Mouse (Mus musculus): ENCODE measurements around the gene Nat8f4. TPM values are rescaled to one million over a fixed set of nuclear protein-coding genes. Genes with fewer than 3 reads are reported as not detected.
"Not testable (repeated sequence)": the region's sequence is repeated elsewhere in the genome, so short reads cannot be mapped to it uniquely, and the experiment has no call there.

Gene Nat8f4
- 0.31 TPM for polyA plus RNA-seq (2012; fragmentation: generic; extraction: Trizol)

DNA sequence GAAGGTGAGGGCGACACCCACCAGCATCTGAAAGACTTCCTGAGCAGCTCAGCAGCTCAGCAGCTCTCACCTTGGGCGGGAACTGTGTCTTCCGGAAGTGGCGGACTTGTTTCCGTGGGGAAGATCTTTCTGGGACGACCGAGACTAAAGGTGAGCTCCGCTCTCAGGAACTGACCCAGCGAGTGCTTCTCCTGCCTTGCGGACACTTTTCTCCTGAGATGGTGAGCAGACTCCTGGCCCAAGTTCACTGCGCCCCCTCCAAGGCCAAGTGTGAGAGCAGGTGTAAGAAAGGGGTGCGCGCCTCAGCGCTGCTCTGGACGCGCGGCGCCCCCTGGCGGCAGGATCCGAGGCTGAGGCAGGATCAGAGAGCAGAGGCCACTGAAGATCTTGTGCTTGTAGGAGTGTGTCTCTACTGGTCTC, at the start of gene Nat8f4:
Nat8f4 (minus strand) TSS at position 243 of the 420 bp plus-strand sequence.
- not testable (repeated sequence) for H3K4me3 ChIP-seq; H3K4me2 ChIP-seq (ENCODE audit: low read depth); H3K79me2 ChIP-seq (ENCODE audit: control insufficient read depth, insufficient read depth); H3ac ChIP-seq (ENCODE audit: control insufficient read depth, insufficient read length); H3K36me3 ChIP-seq (ENCODE audit: control insufficient read depth, insufficient read depth)
- H3K27me3 ChIP-seq (ENCODE audit: control insufficient read depth, insufficient read depth, insufficient read length), result peaks cover 21% of the 10 kb centered on the region

DNA sequence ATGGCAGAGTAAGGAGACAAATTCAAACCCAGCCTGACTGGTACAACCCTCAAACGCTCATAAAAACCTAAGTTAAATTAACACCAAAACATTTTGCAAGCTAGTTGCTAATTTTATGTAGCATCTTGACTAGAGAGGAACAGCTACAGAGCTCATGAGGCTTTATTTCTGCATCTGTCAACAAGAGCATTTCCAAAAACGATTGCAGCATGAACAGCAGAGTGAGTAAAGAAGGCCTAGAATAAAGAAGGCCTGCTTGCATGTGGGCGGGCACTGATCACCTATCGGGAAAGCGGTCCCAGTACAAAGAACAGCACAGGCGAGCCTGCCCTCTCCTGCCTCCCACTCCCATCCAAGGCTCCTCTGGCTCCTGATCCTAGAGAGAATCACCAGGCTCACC, 43.9 kb upstream of the Nat8f4 start:
- H3K27me3 ChIP-seq (ENCODE audit: control insufficient read depth, insufficient read depth, insufficient read length), result no peaks in the 10 kb centered on the region
- no peak overlapping the region for H3K4me3 ChIP-seq
- H3K4me2 ChIP-seq (ENCODE audit: low read depth), result no peak overlapping the region
- TF ChIP-seq POLR2AphosphoS2 (IDR thresholded peaks at IDR 0.05; ENCODE audit: insufficient read length, low read depth), result no peak
- TF ChIP-seq MYOD1 (IDR thresholded peaks at IDR 0.05; ENCODE audit: control insufficient read depth in 1 of 3, insufficient read length in 2 of 3, low read depth in 2 of 3), result no peak
- no peak for TF ChIP-seq TCF3 (IDR thresholded peaks at IDR 0.05; ENCODE audit: insufficient read length, low read depth)
- TF ChIP-seq TCF12 (IDR thresholded peaks at IDR 0.05; ENCODE audit: insufficient read depth, poor library complexity, severe bottlenecking), result no peak
- TF ChIP-seq MAX (IDR thresholded peaks at IDR 0.05; ENCODE audit: low read depth), result no peak
- TF ChIP-seq E2F4 (IDR thresholded peaks at IDR 0.05; ENCODE audit: insufficient read depth), result no peak
- no peak for TF ChIP-seq MYOG (IDR thresholded peaks at IDR 0.05; ENCODE audit: control insufficient read depth in 1 of 3, insufficient read depth in 1 of 3, insufficient read length in 2 of 3, low read depth in 2 of 3)
- no peak for TF ChIP-seq SRF (IDR thresholded peaks at IDR 0.05; ENCODE audit: control insufficient read depth, insufficient read length, low read depth)
- peaks cover 76% of the 10 kb centered on the region for H3K36me3 ChIP-seq (ENCODE audit: control insufficient read depth, insufficient read depth)
- no peak overlapping the region for H3ac ChIP-seq (ENCODE audit: control insufficient read depth, insufficient read length)
- H3K79me2 ChIP-seq (ENCODE audit: control insufficient read depth, insufficient read depth), result peaks cover 11% of the 10 kb centered on the region

DNA sequence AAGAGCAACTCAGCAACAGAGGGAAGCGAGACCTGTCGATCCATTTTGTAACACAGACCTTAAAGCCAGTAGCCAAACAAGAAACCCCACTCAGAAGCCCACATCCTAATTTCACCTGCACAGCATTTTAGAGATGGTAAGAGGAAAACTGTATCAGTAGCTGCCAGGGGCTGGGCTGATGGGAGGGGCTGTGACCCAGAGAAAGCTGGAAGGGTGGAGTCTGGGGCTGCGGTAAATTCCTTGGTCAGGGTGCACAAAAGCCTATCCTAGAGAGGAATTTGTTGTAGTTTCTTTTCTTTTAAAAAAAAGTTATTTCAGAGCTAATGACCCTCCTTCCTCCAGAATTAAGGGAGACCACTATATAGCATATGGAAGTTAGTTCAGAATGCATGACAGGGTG, 37.8 kb upstream of the Nat8f4 start:
- TF ChIP-seq E2F4 (IDR thresholded peaks at IDR 0.05; ENCODE audit: insufficient read depth) (no peak), USF1 (IDR thresholded peaks at IDR 0.05; ENCODE audit: low read depth) (no peak), SRF (IDR thresholded peaks at IDR 0.05; ENCODE audit: control insufficient read depth, insufficient read length, low read depth) (no peak), POLR2A (IDR thresholded peaks at IDR 0.05; ENCODE audit: insufficient read length, low read depth) (no peak), MYOG (IDR thresholded peaks at IDR 0.05; ENCODE audit: control insufficient read depth in 1 of 3, insufficient read depth in 1 of 3, insufficient read length in 2 of 3, low read depth in 2 of 3) (no peak), TCF12 (IDR thresholded peaks at IDR 0.05; ENCODE audit: insufficient read depth, poor library complexity, severe bottlenecking) (no peak), CEBPB (IDR thresholded peaks at IDR 0.05; ENCODE audit: insufficient read depth, poor library complexity, severe bottlenecking) (no peak), POLR2AphosphoS2 (IDR thresholded peaks at IDR 0.05; ENCODE audit: insufficient read length, low read depth) (no peak), TCF3 (IDR thresholded peaks at IDR 0.05; ENCODE audit: insufficient read length, low read depth) (no peak), MYOD1 (IDR thresholded peaks at IDR 0.05; ENCODE audit: control insufficient read depth in 1 of 3, insufficient read length in 2 of 3, low read depth in 2 of 3) (no peak), MAX (IDR thresholded peaks at IDR 0.05; ENCODE audit: low read depth) (no peak)
- Histone ChIP-seq H3K4me2 (ENCODE audit: low read depth) (no peak overlapping the region), H3K36me3 (ENCODE audit: control insufficient read depth, insufficient read depth) (peaks cover 34% of the 10 kb centered on the region), H3K4me3 (no peak overlapping the region), H3ac (ENCODE audit: control insufficient read depth, insufficient read length) (no peak overlapping the region), H3K79me2 (ENCODE audit: control insufficient read depth, insufficient read depth) (no peaks in the 10 kb centered on the region), H3K27me3 (ENCODE audit: control insufficient read depth, insufficient read depth, insufficient read length) (no peaks in the 10 kb centered on the region)

DNA sequence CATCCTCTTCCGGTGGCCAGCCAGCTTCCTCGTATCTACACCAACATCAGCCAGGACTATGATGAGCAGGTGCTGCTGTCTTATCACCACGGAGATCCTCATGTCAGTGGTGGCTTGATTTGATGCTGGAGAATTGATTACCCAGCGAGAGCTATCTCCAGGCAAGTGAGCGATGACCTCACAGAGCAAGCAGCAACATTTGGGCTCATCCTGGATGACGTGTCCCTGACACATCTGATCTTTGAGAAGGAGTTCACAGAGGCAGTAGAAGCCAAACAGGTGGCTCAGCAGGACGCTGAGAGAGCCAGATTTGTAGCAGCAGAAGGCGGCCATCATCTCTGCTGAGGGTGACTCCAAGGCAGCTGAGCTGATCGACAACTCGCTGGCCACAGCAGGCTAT, 34.0 kb upstream of the Nat8f4 start:
- Histone ChIP-seq H3K27me3 (ENCODE audit: control insufficient read depth, insufficient read depth, insufficient read length) (no peaks in the 10 kb centered on the region), H3ac (ENCODE audit: control insufficient read depth, insufficient read length) (no peak overlapping the region), H3K79me2 (ENCODE audit: control insufficient read depth, insufficient read depth) (no peaks in the 10 kb centered on the region), H3K4me3 (no peak overlapping the region), H3K36me3 (ENCODE audit: control insufficient read depth, insufficient read depth) (peaks cover 9% of the 10 kb centered on the region), H3K4me2 (ENCODE audit: low read depth) (no peak overlapping the region)
- no peak for TF ChIP-seq E2F4 (IDR thresholded peaks at IDR 0.05; ENCODE audit: insufficient read depth)
- TF ChIP-seq TCF12 (IDR thresholded peaks at IDR 0.05; ENCODE audit: insufficient read depth, poor library complexity, severe bottlenecking), result no peak

DNA sequence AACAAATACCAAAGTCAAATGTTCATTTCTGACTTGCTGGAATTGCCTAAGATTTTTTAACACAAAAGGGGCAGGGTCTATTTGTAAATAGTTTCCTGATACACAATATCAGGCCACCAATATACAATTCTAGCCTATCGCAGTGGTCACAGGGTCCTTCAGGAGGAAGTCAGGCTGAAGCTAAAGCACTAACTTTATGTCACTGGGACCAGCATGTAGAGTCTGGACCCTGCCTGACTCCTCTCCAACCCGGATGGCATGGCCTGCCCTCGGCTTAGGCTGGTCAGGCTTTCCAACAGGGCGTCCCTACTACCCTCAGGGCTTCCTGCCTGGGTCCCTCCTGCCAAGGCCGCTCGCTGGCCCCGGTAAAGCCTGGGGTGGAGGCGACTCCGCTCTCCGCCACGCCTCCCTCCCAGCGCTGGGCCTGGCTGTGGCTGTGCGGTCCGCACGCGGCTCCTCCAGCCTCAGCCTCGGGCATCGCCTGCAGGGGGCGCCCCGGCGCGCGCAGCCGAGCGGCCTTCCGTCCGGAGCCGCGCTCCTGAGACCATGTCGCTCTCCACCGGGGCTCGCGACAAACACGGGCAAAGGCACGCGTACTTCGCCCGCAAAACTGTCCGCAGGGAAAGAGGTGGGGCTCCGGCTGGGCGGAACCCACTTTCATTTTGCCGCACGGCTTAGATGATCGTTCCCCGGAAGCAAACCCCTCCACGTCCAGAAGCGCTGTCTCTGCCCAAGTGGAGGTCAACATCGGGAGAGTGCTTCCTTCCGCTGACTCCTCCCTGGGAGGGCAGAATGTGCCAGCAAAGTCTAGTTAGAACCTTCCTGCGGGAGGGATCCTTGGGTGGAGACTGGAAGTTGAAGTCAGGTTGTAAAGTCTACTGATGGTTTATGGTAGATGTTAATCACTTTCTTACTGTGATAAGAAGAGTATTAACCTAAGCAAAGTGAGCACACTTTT, 32.1 kb upstream of the Nat8f4 start:
- peak; percentile 54 for TF ChIP-seq POLR2AphosphoS2 (IDR thresholded peaks at IDR 0.05; ENCODE audit: insufficient read length, low read depth)

DNA sequence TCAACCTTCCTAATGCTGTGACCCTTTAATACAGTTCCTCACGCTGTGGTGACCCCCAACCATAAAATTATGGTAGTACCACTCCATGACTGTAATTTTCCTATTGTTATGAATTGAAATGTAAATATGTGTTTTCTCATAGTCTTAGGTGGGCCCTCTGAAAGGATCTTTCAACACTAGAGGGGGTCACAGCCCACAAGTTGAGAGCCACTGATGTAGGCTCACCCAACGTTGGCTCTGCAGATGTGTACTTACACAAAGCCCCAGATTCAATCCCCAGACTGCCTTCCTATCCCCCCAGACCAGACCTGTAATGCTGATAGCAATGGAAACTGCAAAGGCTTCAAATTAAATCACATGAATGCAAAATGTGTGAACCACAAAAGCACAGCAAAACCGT, 31.0 kb upstream of the Nat8f4 start:
- no peak for TF ChIP-seq E2F4 (IDR thresholded peaks at IDR 0.05; ENCODE audit: insufficient read depth)
- TF ChIP-seq MYOG (IDR thresholded peaks at IDR 0.05; ENCODE audit: control insufficient read depth in 1 of 3, insufficient read depth in 1 of 3, insufficient read length in 2 of 3, low read depth in 2 of 3), result no peak
- TF ChIP-seq TCF12 (IDR thresholded peaks at IDR 0.05; ENCODE audit: insufficient read depth, poor library complexity, severe bottlenecking), result no peak
- TF ChIP-seq CEBPB (IDR thresholded peaks at IDR 0.05; ENCODE audit: insufficient read depth, poor library complexity, severe bottlenecking), result no peak
- TF ChIP-seq TCF3 (IDR thresholded peaks at IDR 0.05; ENCODE audit: insufficient read length, low read depth), result no peak
- no peak for TF ChIP-seq SRF (IDR thresholded peaks at IDR 0.05; ENCODE audit: control insufficient read depth, insufficient read length, low read depth)
- TF ChIP-seq POLR2A (IDR thresholded peaks at IDR 0.05; ENCODE audit: insufficient read length, low read depth), result no peak
- no peak for TF ChIP-seq USF1 (IDR thresholded peaks at IDR 0.05; ENCODE audit: low read depth)
- no peak for TF ChIP-seq MYOD1 (IDR thresholded peaks at IDR 0.05; ENCODE audit: control insufficient read depth in 1 of 3, insufficient read length in 2 of 3, low read depth in 2 of 3)
- no peak for TF ChIP-seq MAX (IDR thresholded peaks at IDR 0.05; ENCODE audit: low read depth)
- TF ChIP-seq POLR2AphosphoS2 (IDR thresholded peaks at IDR 0.05; ENCODE audit: insufficient read length, low read depth), result no peak
- TF ChIP-seq REST (IDR thresholded peaks at IDR 0.05; ENCODE audit: insufficient read depth, insufficient read length), result no peak
- Histone ChIP-seq H3K4me3 (peak overlapping the region; percentile 29), H3K36me3 (ENCODE audit: control insufficient read depth, insufficient read depth) (peaks cover 1% of the 10 kb centered on the region), H3ac (ENCODE audit: control insufficient read depth, insufficient read length) (no peak overlapping the region), H3K79me2 (ENCODE audit: control insufficient read depth, insufficient read depth) (no peaks in the 10 kb centered on the region), H3K4me2 (ENCODE audit: low read depth) (no peak overlapping the region), H3K27me3 (ENCODE audit: control insufficient read depth, insufficient read depth, insufficient read length) (no peaks in the 10 kb centered on the region)

More for the DNA sequence above, 32.1 kb upstream of the Nat8f4 start:
- H3K79me2 ChIP-seq (ENCODE audit: control insufficient read depth, insufficient read depth); H3K36me3 ChIP-seq (ENCODE audit: control insufficient read depth, insufficient read depth); H3K27me3 ChIP-seq (ENCODE audit: control insufficient read depth, insufficient read depth, insufficient read length): not testable (repeated sequence)
- Histone ChIP-seq H3K4me3 (peak overlapping the region; percentile 29), H3K4me2 (ENCODE audit: low read depth) (peak overlapping the region; percentile 87), H3ac (ENCODE audit: control insufficient read depth, insufficient read length) (peak overlapping the region; percentile 22)

Measured in myocyte (in vitro differentiated cells).